ENCODE assay signal across 20 mouse cellular contexts in the genomic region with DNA sequence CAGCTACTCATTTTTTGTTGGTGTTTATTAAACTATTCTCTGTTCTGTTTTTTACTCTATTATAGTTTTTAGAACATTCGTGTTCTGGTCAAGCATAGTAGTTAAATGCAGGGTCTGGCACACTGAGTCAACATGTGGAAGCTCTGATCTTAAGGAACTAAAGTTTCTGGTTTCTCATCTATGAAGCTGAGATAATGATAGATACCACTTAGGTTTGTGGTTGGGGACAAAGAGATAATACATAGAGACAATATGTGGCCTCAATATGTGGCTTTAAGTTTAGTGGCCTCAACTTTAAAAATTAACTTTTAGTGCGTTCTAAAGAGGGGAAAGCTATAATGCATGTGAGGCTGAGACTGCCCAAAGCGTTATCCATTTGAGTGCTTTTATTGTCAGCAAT. TPM values are rescaled to one million over a fixed set of nuclear protein-coding genes. Genes with fewer than 3 reads are reported as not detected.
A peak's percentile ranks its signal among the peaks of the same experiment; 100 is the strongest.
DNase-seq lines count a peak whose midpoint lies in the region; TF ChIP-seq lines count a peak whose summit lies in the region.
"Had no signal": no experiment of that assay in that cellular context is flagged by ENCODE, and none has a peak within 500 bp of the region (broad histone marks: within the 10 kb centered on the region; RNA-seq: fewer than 3 reads in every experiment).

No protein-coding gene starts in this region.

- H3K4me1 ChIP-seq in MEL (ENCODE audit: control insufficient read depth in 1 of 2, insufficient read depth in 2 of 2, low read length in 2 of 2): peaks cover 21 to 31% of the 10 kb centered on the region in 2 experiments

- no peaks in the 10 kb centered on the region for H3K27me3 ChIP-seq in MEL (ENCODE audit: control insufficient read depth in 1 of 2, insufficient read depth in 2 of 2, low read length in 2 of 2)
- H3K27me3 ChIP-seq: CH12.LX, Patski had no signal

- H3K79me2 ChIP-seq in MEL (ENCODE audit: control insufficient read depth, insufficient read depth, low read length, poor library complexity): peaks cover 45% of the 10 kb centered on the region

- no peak overlapping the region for H3K9ac ChIP-seq in MEL (ENCODE audit: control insufficient read depth, low read depth, low read length, poor library complexity, severe bottlenecking)

- peak; percentile 16 to 51; a peak in 3 of 4 replicates for TF ChIP-seq EP300 in MEL (IDR thresholded peaks at IDR 0.05; ENCODE audit: low read depth in 1 of 2, low read length in 2 of 2)

- no peaks in the 10 kb centered on the region for H3K9me3 ChIP-seq in MEL (replicated peaks; ENCODE audit: insufficient read depth, low read length)
- H3K9me3 ChIP-seq: G1E had no signal

- no peak overlapping the region for H3K4me3 ChIP-seq in MEL (ENCODE audit: control insufficient read depth in 1 of 2, insufficient read depth in 1 of 2, low read depth in 2 of 2, low read length in 2 of 2)

- peaks cover 0 to 49% of the 10 kb centered on the region in 2 experiments; a peak in 3 of 4 replicates for H3K36me3 ChIP-seq in MEL (ENCODE audit: control insufficient read depth in 1 of 2, insufficient read depth in 2 of 2, low read length in 2 of 2)

- DNase-seq in A20 (ENCODE audit: low read depth, low spot score): peak; percentile 59
- DNase-seq in MEL (ENCODE audit: low read depth, low spot score): no peak
- no peak for DNase-seq in T-cell, adult 2 months (ENCODE audit: low spot score)
- no peak for DNase-seq in natural killer cell, adult 2 months (ENCODE audit: low spot score in 2 of 2)
- DNase-seq: adrenal gland, adult 2 months; adrenal gland, adult 8-10 months; adrenal gland, postnatal 10 days; adrenal gland, postnatal 14 days; adrenal gland, postnatal 25 days; adrenal gland, postnatal 36 days; B cell, adult 2 months; cerebellum, adult 11 months; cerebellum, adult 11-12 months; cerebellum, adult 18-20 months; cerebellum, adult 2 months; cerebellum, adult 8-10 months; cerebellum, adult 9-10 months had no signal

- H3K27ac ChIP-seq in MEL (ENCODE audit: control insufficient read depth, low read depth, low read length): no peak overlapping the region

- no peak for TF ChIP-seq CTCF in MEL (IDR thresholded peaks at IDR 0.05 in 2 of 3, conservative IDR thresholded peaks at IDR 0.05 in 1 of 3; ENCODE audit: control insufficient read depth in 1 of 3, insufficient read depth in 1 of 3, low read depth in 2 of 3, low read length in 3 of 3, poor library complexity in 1 of 3, severe bottlenecking in 1 of 3)

- no peak for TF ChIP-seq RAD21 in MEL (IDR thresholded peaks at IDR 0.05; ENCODE audit: low read depth, low read length)

- no peak for TF ChIP-seq POLR2A in MEL (IDR thresholded peaks at IDR 0.05; ENCODE audit: control insufficient read depth in 1 of 2, insufficient read depth in 1 of 2, low read depth in 1 of 2, low read length in 2 of 2, poor library complexity in 1 of 2)

TF ChIP-seq in MEL, 35 proteins besides CTCF, POLR2A, EP300 and RAD21:
- TF ChIP-seq GATA1 (IDR thresholded peaks at IDR 0.05; ENCODE audit: low read depth, low read length) (peak; percentile 71), ZMIZ1 (IDR thresholded peaks at IDR 0.05; ENCODE audit: low read depth, low read length) (no peak)

RNA-seq across cellular contexts. Expression of gene R3hcc1l, which starts 15.9 kb away (rescaled TPM):
- 12.9 and 14.8 TPM in 2 replicates for total RNA-seq in MEL (2012; rRNA removed)
- 100 to 1,000 TPM in 1 of 2 experiments, 10 to 100 TPM in 1; 21.5 to 119 TPM for polyA plus RNA-seq in MEL (2012; ENCODE audit: insufficient read depth in 1 of 2, insufficient read length in 2 of 2, low read depth in 1 of 2, low replicate concordance in 2 of 2, missing spikeins in 1 of 2)
